Mouse (Mus musculus) lung, adult 2 months (tissue): ENCODE measurements around the gene Atad5. TPM values are rescaled to one million over a fixed set of nuclear protein-coding genes. Genes with fewer than 3 reads are reported as not detected.

Source experiments
- DNase-seq: peaks from one replicate; pipeline ENCODE4 v3.0.0; 2022
- H3K4me1 ChIP-seq: fragments of 200-500 bp; 2 replicates; pipeline ENCODE4 v1.6.1; 2011; ENCODE audit warnings: low read length; ENCODE audit not compliant: control insufficient read depth, insufficient read depth
- H3K4me3 ChIP-seq: fragments of 200-500 bp; replicated peaks from 2 replicates; pipeline ENCODE3; 2011; ENCODE audit warnings: low read depth, mild to moderate bottlenecking, control low read depth, low read length; ENCODE audit errors: extremely low read depth
- CTCF ChIP-seq: fragments of 200-500 bp; IDR thresholded peaks from 2 replicates; pipeline ENCODE4 v1.5.1; 2011; ENCODE audit warnings: mild to moderate bottlenecking, low read length, control low read depth; ENCODE audit not compliant: insufficient read depth
- POLR2A ChIP-seq: fragments of 200-500 bp; IDR thresholded peaks from 2 replicates; pipeline ENCODE4 v1.6.1; 2011; ENCODE audit warnings: low read depth, mild to moderate bottlenecking, control low read depth, low read length, borderline replicate concordance; ENCODE audit errors: extremely low read depth
- WGBS: fragments of 180-500 bp; shearing (Covaris S2); methylation state at CpG from one replicate; pipeline ENCODE4 v1.1.7; 2018; 5-methylcytosine and 5-hydroxymethylcytosine counted together
- polyA plus RNA-seq: library from polyadenylated mRNA; depleted of rRNA; stranded (reverse); fragments of >200 nt; gene quantifications from 2 replicates; pipeline ENCODE4 v1.2.3, GENCODE M21; 2012

Gene Atad5
- polyA plus RNA-seq, 1 experiment = 0.44 TPM

- Histone ChIP-seq H3K4me3 (no peak overlapping the region), H3K4me1 (peaks cover 7% of the 10 kb centered on the region; the same call in 1 of the 2 replicates)
- DNase-seq = no peak
- TF ChIP-seq POLR2A = no peak
- TF ChIP-seq CTCF = no peak
- WGBS = 66% methylated on average over 7 of the region's 7 CpGs
Measured at GRCm38 (mm10) chr11:80081786-80082319, 7.3 kb upstream of the Atad5 start.

GRCm38 (mm10) chr11:80085356-80086055 lies 3.7 kb upstream of the Atad5 start:
- Histone ChIP-seq H3K4me3 (no peak overlapping the region), H3K4me1 (peaks cover 11% of the 10 kb centered on the region; the same call in 1 of the 2 replicates)
- WGBS = 78% methylated on average over 6 of the region's 6 CpGs
- no peak for DNase-seq
- TF ChIP-seq CTCF = no peak
- no peak for TF ChIP-seq POLR2A

- WGBS = 8% methylated on average over 5 of the region's 5 CpGs
- Histone ChIP-seq H3K4me1 (peaks cover 8% of the 10 kb centered on the region; the same call in 1 of the 2 replicates), H3K4me3 (no peak overlapping the region)
- TF ChIP-seq POLR2A (no peak), CTCF (peak; percentile 94)
- DNase-seq = peak; percentile 80
Measured at GRCm38 (mm10) chr11:80086844-80087243, 2.4 kb upstream of the Atad5 start.

DNA sequence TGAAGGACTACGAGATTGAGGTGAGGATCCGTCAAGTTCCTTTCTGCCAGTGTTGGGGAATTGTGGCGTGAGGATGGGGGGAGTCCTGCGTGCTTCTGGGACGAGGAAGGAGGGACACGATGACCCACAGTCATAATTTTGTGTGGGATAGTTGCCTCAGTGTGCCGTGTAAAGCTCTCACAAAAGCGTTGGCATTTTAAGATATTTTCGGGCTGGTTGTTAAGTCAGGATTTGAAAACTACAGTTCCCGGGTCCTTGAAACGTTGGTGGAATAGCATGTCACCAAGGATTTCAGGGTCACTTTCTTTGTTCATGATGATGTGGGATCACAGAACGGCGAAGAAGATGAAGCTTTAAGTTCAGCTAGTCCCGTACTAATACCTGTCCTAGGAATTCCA lies 616 bp downstream of the Atad5 start:
- H3K4me3 ChIP-seq = peak overlapping the region; percentile 88
- no peak for TF ChIP-seq CTCF
- TF ChIP-seq POLR2A = no peak
- WGBS = under 1% methylated on average over 14 of the region's 14 CpGs

GRCm38 (mm10) chr11:80090555-80091164 lies 1.5 kb downstream of the Atad5 start:
- WGBS = 48% methylated on average over 3 of the region's 3 CpGs
- TF ChIP-seq POLR2A (no peak), CTCF (no peak)

More for the DNA sequence above, 616 bp downstream of the Atad5 start:
- H3K4me1 ChIP-seq = peaks cover 8% of the 10 kb centered on the region; the same call in 1 of the 2 replicates
- DNase-seq = no peak

GRCm38 (mm10) chr11:80098444-80099056 lies 9.3 kb downstream of the Atad5 start:
- Histone ChIP-seq H3K4me3 (no peak overlapping the region), H3K4me1 (no peaks in the 10 kb centered on the region)
- no peak for TF ChIP-seq CTCF
- TF ChIP-seq POLR2A = no peak
- WGBS = 88% methylated on average over 3 of the region's 3 CpGs
- no peak for DNase-seq

More at GRCm38 (mm10) chr11:80090555-80091164, 1.5 kb downstream of the Atad5 start:
- no peak for DNase-seq
- peaks cover 6% of the 10 kb centered on the region; the same call in 1 of the 2 replicates for H3K4me1 ChIP-seq
- H3K4me3 ChIP-seq = no peak overlapping the region

GRCm38 (mm10) chr11:80101298-80101697 lies 12.1 kb downstream of the Atad5 start:
- TF ChIP-seq POLR2A = no peak
- no peak for TF ChIP-seq CTCF
- DNase-seq = no peak
- WGBS = 89% methylated on average over 6 of the region's 6 CpGs
- H3K4me3 ChIP-seq = no peak overlapping the region
- H3K4me1 ChIP-seq = no peaks in the 10 kb centered on the region

- 83% methylated on average over 1 of the region's 1 CpGs for WGBS
- Histone ChIP-seq H3K4me3 (no peak overlapping the region), H3K4me1 (no peaks in the 10 kb centered on the region)
- TF ChIP-seq CTCF = no peak
- no peak for TF ChIP-seq POLR2A
- no peak for DNase-seq
Measured at GRCm38 (mm10) chr11:80104407-80104806, 15.2 kb downstream of the Atad5 start.

- TF ChIP-seq POLR2A (no peak), CTCF (no peak)
- WGBS = 50% methylated on average over 1 of the region's 1 CpGs
- H3K4me3 ChIP-seq = no peak overlapping the region
- no peak for DNase-seq
- H3K4me1 ChIP-seq = no peaks in the 10 kb centered on the region
Measured at GRCm38 (mm10) chr11:80116411-80116810, 27.2 kb downstream of the Atad5 start.
